Mouse (Mus musculus) myocyte (in vitro differentiated cells): ENCODE measurements around the gene Ccl26. TPM values are rescaled to one million over a fixed set of nuclear protein-coding genes. Genes with fewer than 3 reads are reported as not detected.

ENCODE experiments used
- H3K27me3 ChIP-seq: one replicate; pipeline ENCODE4 v1.6.1; 2011; ENCODE audit not compliant: control insufficient read depth, insufficient read depth, insufficient read length
- H3K36me3 ChIP-seq: one replicate; pipeline ENCODE4 v1.6.1; 2011; ENCODE audit not compliant: control insufficient read depth, insufficient read depth
- H3K4me2 ChIP-seq: one replicate; pipeline ENCODE4 v1.6.1; 2011; ENCODE audit warnings: low read depth, control low read depth
- H3K4me3 ChIP-seq: one replicate; pipeline ENCODE4 v1.5.1; 2011; ENCODE audit warnings: mild to moderate bottlenecking, control low read depth, moderate library complexity
- H3K79me2 ChIP-seq: one replicate; pipeline ENCODE4 v1.6.1; 2011; ENCODE audit not compliant: control insufficient read depth, insufficient read depth
- H3ac ChIP-seq: one replicate; pipeline ENCODE4 v1.6.1; 2011; ENCODE audit not compliant: control insufficient read depth, insufficient read length
- CEBPB ChIP-seq: IDR thresholded peaks from 2 replicates; pipeline ENCODE4 v1.6.1; 2011; ENCODE audit warnings: mild to moderate bottlenecking, moderate library complexity; ENCODE audit not compliant: poor library complexity, insufficient read depth, severe bottlenecking
- E2F4 ChIP-seq: IDR thresholded peaks from one replicate; pipeline ENCODE4 v1.6.1; 2011; ENCODE audit warnings: mild to moderate bottlenecking, control low read depth, moderate library complexity; ENCODE audit not compliant: insufficient read depth
- MAX ChIP-seq: IDR thresholded peaks from one replicate; pipeline ENCODE4 v1.6.1; 2011; ENCODE audit warnings: low read depth, mild to moderate bottlenecking, control low read depth
- MYOD1 ChIP-seq, 3 experiments: IDR thresholded peaks; one replicate each; pipeline ENCODE4 v1.6.1; 2011; ENCODE audit warnings: control low read depth in 2 of 3, low read depth in 2 of 3, mild to moderate bottlenecking in 2 of 3, moderate library complexity in 1 of 3; ENCODE audit not compliant: insufficient read length in 2 of 3, control insufficient read depth in 1 of 3
- MYOG ChIP-seq, 3 experiments: IDR thresholded peaks; one replicate each; pipeline ENCODE4 v1.6.1; 2011; ENCODE audit warnings: control low read depth in 2 of 3, low read depth in 2 of 3, mild to moderate bottlenecking in 2 of 3; ENCODE audit not compliant: insufficient read length in 2 of 3, control insufficient read depth in 1 of 3, insufficient read depth in 1 of 3
- POLR2A ChIP-seq: IDR thresholded peaks from one replicate; pipeline ENCODE4 v1.6.1; 2011; ENCODE audit warnings: low read depth, mild to moderate bottlenecking, control low read depth, moderate library complexity; ENCODE audit not compliant: insufficient read length
- POLR2AphosphoS2 ChIP-seq: IDR thresholded peaks from one replicate; pipeline ENCODE4 v1.6.1; 2011; ENCODE audit warnings: low read depth, control low read depth; ENCODE audit not compliant: insufficient read length
- REST ChIP-seq: IDR thresholded peaks from one replicate; pipeline ENCODE4 v1.6.1; 2011; ENCODE audit warnings: mild to moderate bottlenecking, control low read depth, moderate library complexity; ENCODE audit not compliant: insufficient read depth, insufficient read length
- SRF ChIP-seq: IDR thresholded peaks from one replicate; pipeline ENCODE4 v1.6.1; 2011; ENCODE audit warnings: low read depth; ENCODE audit not compliant: control insufficient read depth, insufficient read length
- TCF12 ChIP-seq: IDR thresholded peaks from one replicate; pipeline ENCODE4 v1.6.1; 2011; ENCODE audit warnings: mild to moderate bottlenecking, control low read depth; ENCODE audit not compliant: poor library complexity, insufficient read depth, severe bottlenecking
- TCF3 ChIP-seq: IDR thresholded peaks from one replicate; pipeline ENCODE4 v1.6.1; 2011; ENCODE audit warnings: low read depth, control low read depth; ENCODE audit not compliant: insufficient read length
- USF1 ChIP-seq: IDR thresholded peaks from one replicate; pipeline ENCODE4 v1.6.1; 2011; ENCODE audit warnings: low read depth, mild to moderate bottlenecking, control low read depth, moderate library complexity
- polyA plus RNA-seq: library from polyadenylated mRNA; unstranded; fragments of >200 nt; fragmentation: generic; extraction: Trizol; gene quantifications from one replicate; pipeline ENCODE4 v1.2.1, GENCODE M21; 2012; ENCODE audit warnings: missing spikeins

The Ccl26 gene
- polyA plus RNA-seq, 1 experiment, result not detected

DNA sequence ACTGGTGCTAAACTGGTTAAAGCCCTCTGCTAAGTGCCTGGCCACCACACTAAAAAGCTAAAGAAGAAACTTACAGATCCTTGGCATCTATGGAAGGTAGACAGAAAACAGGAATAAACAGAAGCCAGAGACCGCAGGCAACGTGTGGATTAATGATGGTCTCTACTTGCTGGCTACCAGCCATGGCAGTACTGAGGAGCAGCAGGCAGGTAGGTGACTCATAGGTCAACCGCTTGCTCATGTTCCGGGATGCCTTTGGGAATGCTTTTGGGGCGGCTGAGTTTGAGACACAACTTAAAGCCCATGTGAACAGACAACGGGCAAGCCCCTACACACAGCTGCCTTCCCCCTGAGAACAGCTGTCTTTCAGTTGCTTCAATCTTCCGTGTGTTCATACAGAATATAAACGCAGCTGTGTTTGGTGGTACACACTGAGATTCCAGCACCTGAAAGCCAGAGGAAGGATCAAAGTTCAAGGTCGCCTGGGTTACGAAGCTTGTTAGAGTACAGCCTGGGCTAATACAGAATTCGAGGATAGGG is 32.0 kb downstream of the Ccl26 start:
- H3K4me2 ChIP-seq, result no peak overlapping the region
- H3K27me3 ChIP-seq, result no peaks in the 10 kb centered on the region
- TF ChIP-seq MAX (no peak), POLR2AphosphoS2 (no peak), MYOD1 (IDR thresholded peaks at IDR 0.05; ENCODE audit: control insufficient read depth in 1 of 3, insufficient read length in 2 of 3, low read depth in 2 of 3) (peak in 2 of 3 experiments; percentile 64 to 69), MYOG (IDR thresholded peaks at IDR 0.05; ENCODE audit: control insufficient read depth in 1 of 3, insufficient read depth in 1 of 3, insufficient read length in 2 of 3, low read depth in 2 of 3) (peak in 1 of 3 experiments; percentile 59), USF1 (no peak), SRF (no peak), TCF3 (no peak), REST (no peak), TCF12 (peak; percentile 12)
- no peak overlapping the region for H3K4me3 ChIP-seq
- no peaks in the 10 kb centered on the region for H3K79me2 ChIP-seq
- no peak overlapping the region for H3ac ChIP-seq
- H3K36me3 ChIP-seq, result peaks cover 17% of the 10 kb centered on the region

GRCm38 (mm10) chr5:135529964-135530363 is 33.4 kb downstream of the Ccl26 start:
- H3K4me3 ChIP-seq, result no peak overlapping the region
- H3K79me2 ChIP-seq, result no peaks in the 10 kb centered on the region
- TF ChIP-seq SRF (no peak), TCF12 (no peak), POLR2A (no peak), TCF3 (no peak)
- H3K27me3 ChIP-seq, result no peaks in the 10 kb centered on the region
- no peak overlapping the region for H3K4me2 ChIP-seq
- peaks cover 17% of the 10 kb centered on the region for H3K36me3 ChIP-seq
- no peak overlapping the region for H3ac ChIP-seq

GRCm38 (mm10) chr5:135529310-135529709 is 34.1 kb downstream of the Ccl26 start:
- H3K4me3 ChIP-seq, result no peak overlapping the region
- no peak overlapping the region for H3K4me2 ChIP-seq
- TF ChIP-seq USF1, result no peak
- no peaks in the 10 kb centered on the region for H3K79me2 ChIP-seq
- H3ac ChIP-seq, result no peak overlapping the region
- H3K36me3 ChIP-seq, result peaks cover 17% of the 10 kb centered on the region
- no peaks in the 10 kb centered on the region for H3K27me3 ChIP-seq

- H3ac ChIP-seq, result no peak overlapping the region
- no peak overlapping the region for H3K4me2 ChIP-seq
Measured at GRCm38 (mm10) chr5:135527986-135528385, 35.4 kb downstream of the Ccl26 start.

GRCm38 (mm10) chr5:135524660-135525560 is 38.5 kb downstream of the Ccl26 start:
- Histone ChIP-seq H3K4me3 (no peak overlapping the region), H3K27me3 (no peaks in the 10 kb centered on the region), H3K79me2 (peaks cover 7% of the 10 kb centered on the region), H3K4me2 (peak overlapping the region; percentile 8), H3K36me3 (peaks cover 10% of the 10 kb centered on the region), H3ac (no peak overlapping the region)
- TF ChIP-seq REST (no peak), POLR2A (no peak)

More at GRCm38 (mm10) chr5:135527986-135528385, 35.4 kb downstream of the Ccl26 start:
- H3K79me2 ChIP-seq, result no peaks in the 10 kb centered on the region
- TF ChIP-seq POLR2A, result no peak
- H3K36me3 ChIP-seq, result peaks cover 15% of the 10 kb centered on the region
- H3K27me3 ChIP-seq, result no peaks in the 10 kb centered on the region
- no peak overlapping the region for H3K4me3 ChIP-seq

DNA sequence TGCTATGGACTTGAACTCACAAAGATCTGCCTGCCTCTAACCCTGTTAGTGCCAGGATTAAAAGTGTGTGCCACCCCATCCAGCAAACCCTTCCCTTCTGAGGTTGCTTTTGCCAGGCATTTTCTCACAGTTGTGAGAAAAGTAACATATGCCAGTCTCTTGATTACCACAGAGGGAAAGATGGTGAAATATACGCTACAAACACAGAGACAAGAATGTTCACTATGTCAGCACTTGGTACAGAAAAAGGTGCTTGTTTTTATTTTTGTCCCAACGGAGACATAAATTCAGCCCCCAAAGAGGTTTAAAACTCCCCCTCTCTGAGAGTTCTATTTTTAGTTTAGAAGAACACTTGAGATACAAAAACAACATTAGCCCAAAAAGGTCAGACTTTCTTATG is 39.3 kb downstream of the Ccl26 start:
- peaks cover 7% of the 10 kb centered on the region for H3K79me2 ChIP-seq
- TF ChIP-seq MAX (no peak), CEBPB (no peak), TCF12 (no peak), REST (no peak), USF1 (no peak), MYOG (IDR thresholded peaks at IDR 0.05; ENCODE audit: control insufficient read depth in 1 of 3, insufficient read depth in 1 of 3, insufficient read length in 2 of 3, low read depth in 2 of 3) (no peak), SRF (no peak), E2F4 (no peak), TCF3 (no peak), POLR2A (no peak), MYOD1 (IDR thresholded peaks at IDR 0.05; ENCODE audit: control insufficient read depth in 1 of 3, insufficient read length in 2 of 3, low read depth in 2 of 3) (no peak), POLR2AphosphoS2 (no peak)

More for the DNA sequence above, 39.3 kb downstream of the Ccl26 start:
- Histone ChIP-seq H3K4me3 (no peak overlapping the region), H3K36me3 (peaks cover 10% of the 10 kb centered on the region), H3K27me3 (no peaks in the 10 kb centered on the region), H3K4me2 (no peak overlapping the region), H3ac (no peak overlapping the region)
